Mouse (Mus musculus): ENCODE data around the gene Mpzl3. TPM values are rescaled to one million over a fixed set of nuclear protein-coding genes. Genes with fewer than 3 reads are reported as not detected.
A peak's percentile ranks its signal among the peaks of the same experiment; 100 is the strongest.

Gene Mpzl3
- total and polyA plus RNA-seq, 3 experiments, result 3.1 to 5.3 (median 5.2) TPM

DNA sequence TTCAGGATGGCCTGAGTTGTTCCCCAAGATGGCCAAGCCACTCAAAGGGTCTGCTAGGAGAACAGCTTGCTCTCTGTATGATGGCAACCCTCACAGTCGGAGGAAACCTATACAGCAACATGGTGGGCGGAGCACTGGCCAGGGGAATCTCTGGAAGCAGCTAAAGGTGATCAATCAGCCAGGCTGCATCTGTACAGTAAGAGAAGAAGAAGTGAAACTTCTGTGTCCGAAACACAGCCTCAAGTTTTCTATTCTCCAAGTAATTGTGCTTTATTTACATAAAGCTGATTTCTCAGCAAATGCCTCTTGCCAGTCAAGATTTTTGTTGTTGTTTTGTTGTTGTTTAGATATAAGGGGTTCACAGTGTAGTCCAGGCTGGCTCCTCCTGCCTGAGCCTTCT lies 22.9 kb downstream of the Mpzl3 start:
- peak overlapping the region; percentile 34 for H3K4me2 ChIP-seq (ENCODE audit: insufficient read depth, low read depth, poor library complexity, severe bottlenecking)
- peaks cover 20 to 42% of the 10 kb centered on the region in 2 experiments for H3K4me1 ChIP-seq (ENCODE audit: control insufficient read depth in 1 of 2, insufficient read depth in 2 of 2)
- no peak overlapping the region for H3K27ac ChIP-seq (ENCODE audit: insufficient read depth, low read depth)
- peak; percentile 44 for DNase-seq (ENCODE audit: extremely low read depth)
- dilution Hi-C loops (cut with MboI; ENCODE audit: extremely low pct_ligation_motif_present, extremely low pct_unique_long_range_greater_than_20kb, low sequenced_read_pairs), result no loop called here
- no peak for TF ChIP-seq ZC3H11A (IDR thresholded peaks at IDR 0.05; ENCODE audit: low read depth, low read length)
- peak; percentile 29; the same call in 1 of the 2 replicates for TF ChIP-seq BHLHE40 (IDR thresholded peaks at IDR 0.05; ENCODE audit: low read depth, low read length)
- TF ChIP-seq HCFC1 (IDR thresholded peaks at IDR 0.05; ENCODE audit: low read depth, low read length), result no peak
- TF ChIP-seq ZNF384 (IDR thresholded peaks at IDR 0.05; ENCODE audit: low read depth, low read length), result no peak
- no peak for TF ChIP-seq GABPA (IDR thresholded peaks at IDR 0.05; ENCODE audit: insufficient replicate concordance, low read depth, low read length)
- TF ChIP-seq PAX5 (IDR thresholded peaks at IDR 0.05; ENCODE audit: low read length), result no peak
- TF ChIP-seq EP300 (IDR thresholded peaks at IDR 0.05; ENCODE audit: low read length), result peak; percentile 74
- no peak for TF ChIP-seq NELFE (IDR thresholded peaks at IDR 0.05; ENCODE audit: low read depth, low read length)
- TF ChIP-seq IRF4 (IDR thresholded peaks at IDR 0.05; ENCODE audit: low read depth, low read length), result peak; percentile 83
- no peak for TF ChIP-seq SIN3A (IDR thresholded peaks at IDR 0.05; ENCODE audit: low read length)
- TF ChIP-seq KAT2A (IDR thresholded peaks at IDR 0.05; ENCODE audit: insufficient replicate concordance, low read length), result no peak
- TF ChIP-seq ZKSCAN1 (IDR thresholded peaks at IDR 0.05; ENCODE audit: borderline replicate concordance, low read depth, low read length), result no peak
- H3K79me2 ChIP-seq (replicated peaks; ENCODE audit: control insufficient read depth, extremely low read depth, insufficient read depth, poor library complexity, severe bottlenecking), result no peaks in the 10 kb centered on the region
- no peaks in the 10 kb centered on the region for H3K36me3 ChIP-seq (replicated peaks in 1 of 2; ENCODE audit: control insufficient read depth in 1 of 2, insufficient read depth in 1 of 2, low read length in 1 of 2)
- H3K9ac ChIP-seq (ENCODE audit: insufficient read depth, low read depth), result no peak overlapping the region
- H3K9me3 ChIP-seq (replicated peaks; ENCODE audit: low read length), result no peaks in the 10 kb centered on the region
- H3K4me3 ChIP-seq (replicated peaks in 1 of 3; ENCODE audit: low read depth in 2 of 3, low read length in 2 of 3, poor library complexity in 1 of 3), result no peak overlapping the region
- in situ Hi-C loops (cut with MboI; ENCODE audit: low pct_ligation_motif_present, low pct_unique_long_range_greater_than_20kb, low sequenced_read_pairs), result no loop called here
- no peaks in the 10 kb centered on the region for H3K27me3 ChIP-seq (replicated peaks)

DNA sequence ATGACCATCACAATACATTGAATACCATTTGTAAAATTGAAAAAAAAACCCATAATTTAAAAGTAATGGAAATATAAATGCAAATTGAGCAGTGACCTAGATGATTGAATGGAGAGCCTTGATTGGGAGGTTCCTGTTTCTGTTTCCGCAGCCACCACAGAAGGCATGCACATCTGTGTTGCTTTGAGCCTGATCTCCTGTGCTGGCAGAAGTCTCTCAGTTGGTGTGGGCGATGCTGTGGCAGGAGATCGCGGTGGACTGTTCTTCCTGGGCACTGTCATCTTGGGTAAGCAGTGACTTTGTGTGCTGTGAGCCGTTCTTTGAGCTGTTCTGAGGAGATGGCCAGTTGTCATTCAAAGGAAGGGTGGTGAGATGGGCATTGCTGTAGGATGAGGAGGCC lies 24.0 kb downstream of the Mpzl3 start, which contains the start of gene Jaml:
Gene Jaml (plus strand): TSS at position 173 of the 400 bp plus-strand sequence.
- H3K27ac ChIP-seq (ENCODE audit: insufficient read depth, low read depth), result peak within 1 kb of the TSS; percentile 7; the same call in 1 of the 2 replicates

More for the DNA sequence above, 24.0 kb downstream of the Mpzl3 start, which contains the start of gene Jaml:
- H3K27me3 ChIP-seq (replicated peaks), result no peaks in the 10 kb centered on the region
- no peaks in the 10 kb centered on the region for H3K79me2 ChIP-seq (replicated peaks; ENCODE audit: control insufficient read depth, extremely low read depth, insufficient read depth, poor library complexity, severe bottlenecking)
- dilution Hi-C loops (cut with MboI; ENCODE audit: extremely low pct_ligation_motif_present, extremely low pct_unique_long_range_greater_than_20kb, low sequenced_read_pairs) (no loop called here), in situ Hi-C loops (cut with MboI; ENCODE audit: low pct_ligation_motif_present, low pct_unique_long_range_greater_than_20kb, low sequenced_read_pairs) (no loop called here)
- H3K4me2 ChIP-seq (ENCODE audit: insufficient read depth, low read depth, poor library complexity, severe bottlenecking), result peak within 1 kb of the TSS; percentile 47
- H3K36me3 ChIP-seq (replicated peaks in 1 of 2; ENCODE audit: control insufficient read depth in 1 of 2, insufficient read depth in 1 of 2, low read length in 1 of 2), result no peaks in the 10 kb centered on the region
- no peak for TF ChIP-seq JUND (conservative IDR thresholded peaks at IDR 0.05; ENCODE audit: low read depth, low read length)
- no peak for TF ChIP-seq POLR2A (IDR thresholded peaks at IDR 0.05; ENCODE audit: low read depth, low read length)
- TF ChIP-seq KAT2A (IDR thresholded peaks at IDR 0.05; ENCODE audit: insufficient replicate concordance, low read length), result no peak
- no peak for TF ChIP-seq E2F4 (IDR thresholded peaks at IDR 0.05; ENCODE audit: insufficient replicate concordance, low read depth, low read length)
- TF ChIP-seq NELFE (IDR thresholded peaks at IDR 0.05; ENCODE audit: low read depth, low read length), result no peak
- TF ChIP-seq ZKSCAN1 (IDR thresholded peaks at IDR 0.05; ENCODE audit: borderline replicate concordance, low read depth, low read length), result no peak
- no peak for TF ChIP-seq CHD2 (IDR thresholded peaks at IDR 0.05; ENCODE audit: low read length)
- no peak for TF ChIP-seq USF2 (conservative IDR thresholded peaks at IDR 0.05; ENCODE audit: low read depth, low read length)
- TF ChIP-seq TBP (conservative IDR thresholded peaks at IDR 0.05; ENCODE audit: low read depth, low read length), result no peak
- TF ChIP-seq GABPA (IDR thresholded peaks at IDR 0.05; ENCODE audit: insufficient replicate concordance, low read depth, low read length), result no peak
- no peak for TF ChIP-seq TCF12 (IDR thresholded peaks at IDR 0.05; ENCODE audit: low read depth, low read length)
- no peak for TF ChIP-seq ZC3H11A (IDR thresholded peaks at IDR 0.05; ENCODE audit: low read depth, low read length)
- no peak for TF ChIP-seq SIN3A (IDR thresholded peaks at IDR 0.05; ENCODE audit: low read length)
- no peak for TF ChIP-seq MXI1 (IDR thresholded peaks at IDR 0.05; ENCODE audit: low read depth, low read length)
- TF ChIP-seq USF1 (IDR thresholded peaks at IDR 0.05; ENCODE audit: low read depth, low read length), result no peak
- TF ChIP-seq POLR2AphosphoS2 (IDR thresholded peaks at IDR 0.05; ENCODE audit: low read depth, low read length), result no peak
- no peak for TF ChIP-seq ETS1 (conservative IDR thresholded peaks at IDR 0.05; ENCODE audit: low read depth, low read length)
- TF ChIP-seq MAFK (IDR thresholded peaks at IDR 0.05; ENCODE audit: insufficient replicate concordance, low read length), result no peak
- no peak for TF ChIP-seq UBTF (IDR thresholded peaks at IDR 0.05; ENCODE audit: low read depth, low read length)
- no peak for TF ChIP-seq CHD1 (IDR thresholded peaks at IDR 0.05; ENCODE audit: low read depth, low read length)
- no peak within 1 kb of the TSS for H3K9ac ChIP-seq (ENCODE audit: insufficient read depth, low read depth)
- peaks cover 20 to 42% of the 10 kb centered on the region in 2 experiments for H3K4me1 ChIP-seq (ENCODE audit: control insufficient read depth in 1 of 2, insufficient read depth in 2 of 2)
- no peaks in the 10 kb centered on the region for H3K9me3 ChIP-seq (replicated peaks; ENCODE audit: low read length)
- H3K4me3 ChIP-seq (replicated peaks in 1 of 3; ENCODE audit: low read depth in 2 of 3, low read length in 2 of 3, poor library complexity in 1 of 3), result peak within 1 kb of the TSS in 2 of 3 experiments; percentile 30 to 59
- peak; percentile 54 for DNase-seq (ENCODE audit: extremely low read depth)

Data from CH12.LX (cell line).